In genomic region chr4:134122281-134122680, GRCm38 (mm10) we compare ENCODE assay signal across 13 mouse cellular contexts. TPM values are rescaled to one million over a fixed set of nuclear protein-coding genes. Genes with fewer than 3 reads are reported as not detected.
DNase-seq lines count a peak whose midpoint lies in the region; ATAC-seq and TF ChIP-seq lines count a peak whose summit lies in the region.
"Had no signal": no experiment of that assay in that cellular context is flagged by ENCODE, and none has a peak within 500 bp of the region (broad histone marks: within the 10 kb centered on the region; RNA-seq: fewer than 3 reads in every experiment).

No protein-coding gene starts in this region.

- 23% methylated on average over 3 of the region's 3 CpGs for WGBS in intestine, embryonic 15.5 days
- WGBS in intestine, postnatal 0 days, result 23% methylated on average over 3 of the region's 3 CpGs

- H3ac ChIP-seq in myocyte (ENCODE audit: control insufficient read depth, insufficient read length), result no peak overlapping the region

- H3K9me3 ChIP-seq in intestine, embryonic 15.5 days, result no peaks in the 10 kb centered on the region
- no peaks in the 10 kb centered on the region for H3K9me3 ChIP-seq in intestine, postnatal 0 days (ENCODE audit: control insufficient read depth)
- no peaks in the 10 kb centered on the region for H3K9me3 ChIP-seq in CH12.LX (replicated peaks; ENCODE audit: low read length)
- H3K9me3 ChIP-seq: forebrain, embryonic 10.5 days; G1E; hindbrain, embryonic 13.5 days had no signal

- no peak overlapping the region for H3K4me3 ChIP-seq in intestine, embryonic 15.5 days (replicated peaks)
- no peak overlapping the region for H3K4me3 ChIP-seq in intestine, postnatal 0 days (ENCODE audit: low read depth, low read length)
- H3K4me3 ChIP-seq in CH12.LX (replicated peaks in 1 of 3; ENCODE audit: low read depth in 2 of 3, low read length in 2 of 3, poor library complexity in 1 of 3) (no peak overlapping the region), myocyte (no peak overlapping the region)
- H3K4me3 ChIP-seq: forebrain, embryonic 10.5 days; hindbrain, embryonic 13.5 days had no signal

- peaks cover 49% of the 10 kb centered on the region for H3K4me1 ChIP-seq in intestine, embryonic 15.5 days (replicated peaks)
- peaks cover 10% of the 10 kb centered on the region; the same call in 1 of the 2 replicates for H3K4me1 ChIP-seq in intestine, postnatal 0 days (replicated peaks; ENCODE audit: control insufficient read depth, insufficient read depth, low read length)
- peaks cover 56 to 89% of the 10 kb centered on the region in 2 experiments for H3K4me1 ChIP-seq in CH12.LX (ENCODE audit: control insufficient read depth in 1 of 2, insufficient read depth in 2 of 2)

- no peak for TF ChIP-seq RAD21 in CH12.LX (IDR thresholded peaks at IDR 0.05; ENCODE audit: low read depth, low read length)

- ATAC-seq in intestine, embryonic 15.5 days, result 0 out of 2 replicates have a peak, but pooled peaks have one; percentile 6
- ATAC-seq in intestine, postnatal 0 days, result no peak

- TF ChIP-seq EP300 in CH12.LX (IDR thresholded peaks at IDR 0.05; ENCODE audit: low read length), result no peak

- DNase-seq in 3T3-L1 (ENCODE audit: low read depth, low spot score) (peak; percentile 59), CH12.LX (ENCODE audit: extremely low read depth) (no peak)
- no peak for DNase-seq in urinary bladder, adult 18-20 months (ENCODE audit: low spot score in 2 of 2)
- no peak for DNase-seq in kidney, postnatal 14 days
- DNase-seq: cerebellum, adult 2 months; kidney, adult 8-10 months; lung, adult 2 months had no signal

- H3K27me3 ChIP-seq in intestine, embryonic 15.5 days (replicated peaks), result no peaks in the 10 kb centered on the region
- no peaks in the 10 kb centered on the region for H3K27me3 ChIP-seq in intestine, postnatal 0 days (replicated peaks; ENCODE audit: control insufficient read depth, insufficient read depth, low read length)
- H3K27me3 ChIP-seq in CH12.LX (replicated peaks) (no peaks in the 10 kb centered on the region), myocyte (ENCODE audit: control insufficient read depth, insufficient read depth, insufficient read length) (no peaks in the 10 kb centered on the region)
- H3K27me3 ChIP-seq: hindbrain, embryonic 13.5 days had no signal

- no peak overlapping the region for H3K27ac ChIP-seq in intestine, embryonic 15.5 days
- H3K27ac ChIP-seq in intestine, postnatal 0 days (ENCODE audit: low read depth, low read length), result no peak overlapping the region; the same call in 1 of the 2 replicates
- no peak overlapping the region for H3K27ac ChIP-seq in CH12.LX (ENCODE audit: insufficient read depth, low read depth)
- H3K27ac ChIP-seq: hindbrain, embryonic 13.5 days had no signal

- no peak for TF ChIP-seq CTCF in intestine, postnatal 0 days (IDR thresholded peaks at IDR 0.05; ENCODE audit: low read depth)
- no peak for TF ChIP-seq CTCF in CH12.LX (conservative IDR thresholded peaks at IDR 0.05 in 1 of 2, IDR thresholded peaks at IDR 0.05 in 1 of 2; ENCODE audit: low read depth in 2 of 2, low read length in 2 of 2)

- TF ChIP-seq POLR2A in CH12.LX (IDR thresholded peaks at IDR 0.05; ENCODE audit: low read depth, low read length) (no peak), myocyte (IDR thresholded peaks at IDR 0.05; ENCODE audit: insufficient read length, low read depth) (no peak)

- H3K9ac ChIP-seq in intestine, embryonic 15.5 days, result no peak overlapping the region
- H3K9ac ChIP-seq in intestine, postnatal 0 days (ENCODE audit: low read depth, low read length), result no peak overlapping the region
- no peak overlapping the region for H3K9ac ChIP-seq in CH12.LX (ENCODE audit: insufficient read depth, low read depth)

- H3K79me2 ChIP-seq in CH12.LX (replicated peaks; ENCODE audit: control insufficient read depth, extremely low read depth, insufficient read depth, poor library complexity, severe bottlenecking) (no peaks in the 10 kb centered on the region), myocyte (ENCODE audit: control insufficient read depth, insufficient read depth) (peaks cover under 1% of the 10 kb centered on the region)

- in situ Hi-C loops in CH12.LX (cut with MboI; ENCODE audit: low pct_ligation_motif_present, low pct_unique_long_range_greater_than_20kb, low sequenced_read_pairs), result loop anchor here (5.0 kb wide), 1 partner anchor 85 kb away; no protein-coding TSS in a partner anchor

- H3K4me2 ChIP-seq in intestine, embryonic 15.5 days (replicated peaks), result no peak overlapping the region
- no peak overlapping the region for H3K4me2 ChIP-seq in intestine, postnatal 0 days (replicated peaks; ENCODE audit: low read depth)
- H3K4me2 ChIP-seq in CH12.LX (ENCODE audit: insufficient read depth, low read depth, poor library complexity, severe bottlenecking) (no peak overlapping the region), myocyte (ENCODE audit: low read depth) (no peak overlapping the region)
- H3K4me2 ChIP-seq: hindbrain, embryonic 13.5 days had no signal

- no peaks in the 10 kb centered on the region for H3K36me3 ChIP-seq in intestine, embryonic 15.5 days
- peaks cover 4% of the 10 kb centered on the region; the same call in 1 of the 2 replicates for H3K36me3 ChIP-seq in intestine, postnatal 0 days (ENCODE audit: control insufficient read depth, insufficient read depth)
- peaks cover 15 to 28% of the 10 kb centered on the region in 2 experiments for H3K36me3 ChIP-seq in CH12.LX (replicated peaks in 1 of 2; ENCODE audit: control insufficient read depth in 1 of 2, insufficient read depth in 1 of 2, low read length in 1 of 2)
- no peaks in the 10 kb centered on the region for H3K36me3 ChIP-seq in myocyte (ENCODE audit: control insufficient read depth, insufficient read depth)
- H3K36me3 ChIP-seq: hindbrain, embryonic 13.5 days had no signal

- dilution Hi-C loops in CH12.LX (cut with MboI; ENCODE audit: extremely low pct_ligation_motif_present, extremely low pct_unique_long_range_greater_than_20kb, low sequenced_read_pairs), result no loop called here

TF ChIP-seq in CH12.LX, 34 proteins besides CTCF, POLR2A, EP300 and RAD21 (continues in another document):
- TF ChIP-seq E2F4 (IDR thresholded peaks at IDR 0.05; ENCODE audit: insufficient replicate concordance, low read depth, low read length), result no peak
- no peak for TF ChIP-seq KAT2A (IDR thresholded peaks at IDR 0.05; ENCODE audit: insufficient replicate concordance, low read length)
- TF ChIP-seq CHD2 (IDR thresholded peaks at IDR 0.05; ENCODE audit: low read length), result no peak
- no peak for TF ChIP-seq JUND (conservative IDR thresholded peaks at IDR 0.05; ENCODE audit: low read depth, low read length)
- no peak for TF ChIP-seq UBTF (IDR thresholded peaks at IDR 0.05; ENCODE audit: low read depth, low read length)
- peak; percentile 38; the same call in 1 of the 2 replicates for TF ChIP-seq MYC (IDR thresholded peaks at IDR 0.05; ENCODE audit: low read depth, low read length)
- no peak for TF ChIP-seq PAX5 (IDR thresholded peaks at IDR 0.05; ENCODE audit: low read length)
- no peak for TF ChIP-seq HCFC1 (IDR thresholded peaks at IDR 0.05; ENCODE audit: low read depth, low read length)
- TF ChIP-seq TCF12 (IDR thresholded peaks at IDR 0.05; ENCODE audit: low read depth, low read length), result peak; percentile 55; the same call in 1 of the 2 replicates
- no peak for TF ChIP-seq IRF4 (IDR thresholded peaks at IDR 0.05; ENCODE audit: low read depth, low read length)
- no peak for TF ChIP-seq SIN3A (IDR thresholded peaks at IDR 0.05; ENCODE audit: low read length)
- no peak for TF ChIP-seq NRF1 (IDR thresholded peaks at IDR 0.05; ENCODE audit: low read depth, low read length)

TF ChIP-seq in myocyte, 11 proteins besides CTCF, POLR2A, EP300 and RAD21:
- TF ChIP-seq TCF3 (IDR thresholded peaks at IDR 0.05; ENCODE audit: insufficient read length, low read depth) (peak; percentile 21), POLR2AphosphoS2 (IDR thresholded peaks at IDR 0.05; ENCODE audit: insufficient read length, low read depth) (no peak), TCF12 (IDR thresholded peaks at IDR 0.05; ENCODE audit: insufficient read depth, poor library complexity, severe bottlenecking) (peak; percentile 61), MYOG (IDR thresholded peaks at IDR 0.05; ENCODE audit: control insufficient read depth in 1 of 3, insufficient read depth in 1 of 3, insufficient read length in 2 of 3, low read depth in 2 of 3) (peak in 1 of 3 experiments; percentile 56), MYOD1 (IDR thresholded peaks at IDR 0.05; ENCODE audit: control insufficient read depth in 1 of 3, insufficient read length in 2 of 3, low read depth in 2 of 3) (peak in 1 of 3 experiments; percentile 64)
TF ChIP-seq in myocyte: peak in this region for 4.

RNA-seq across cellular contexts. Expression of gene Sh3bgrl3, which starts 6.3 kb away (rescaled TPM):
- polyA plus RNA-seq in intestine, embryonic 15.5 days (2015; fragmentation: Nextera tagmentation; extraction: Ambion mirVana), result 362 and 375 TPM in 2 replicates
- polyA plus RNA-seq in intestine, postnatal 0 days (2015; fragmentation: Nextera tagmentation; extraction: Ambion mirVana), result 503 and 522 TPM in 2 replicates
- 151 and 153 TPM in 2 replicates for total RNA-seq in CH12.LX (2012; rRNA removed)
- 104 and 128 TPM in 2 replicates for total RNA-seq in CH12.LX (2014; rRNA removed)
- polyA plus RNA-seq in CH12.LX (2012; ENCODE audit: insufficient read length, low read depth), result 289 and 362 TPM in 2 replicates
- polyA plus RNA-seq in myocyte (2012; fragmentation: generic; extraction: Trizol), result 262 TPM

RNA-seq across cellular contexts. Expression of gene Ubxn11, which starts 19.9 kb away (rescaled TPM):
- 4.4 and 6.0 TPM in 2 replicates for polyA plus RNA-seq in intestine, embryonic 15.5 days (2015; fragmentation: Nextera tagmentation; extraction: Ambion mirVana)
- polyA plus RNA-seq in intestine, postnatal 0 days (2015; fragmentation: Nextera tagmentation; extraction: Ambion mirVana), result 0.88 and 1.5 TPM in 2 replicates
- total RNA-seq in CH12.LX (2012; rRNA removed) (12.3 and 18.8 TPM in 2 replicates), CH12.LX (2014; rRNA removed) (6.0 and 6.6 TPM in 2 replicates)
- polyA plus RNA-seq in CH12.LX (2012; ENCODE audit: insufficient read length, low read depth) (35.9 and 38.8 TPM in 2 replicates), myocyte (2012; fragmentation: generic; extraction: Trizol) (1.5 TPM)

RNA-seq across cellular contexts. Expression of gene Cd52, which starts 27.4 kb away (rescaled TPM):
- polyA plus RNA-seq in intestine, embryonic 15.5 days (2015; fragmentation: Nextera tagmentation; extraction: Ambion mirVana), result 27.0 and 29.7 TPM in 2 replicates
- polyA plus RNA-seq in intestine, postnatal 0 days (2015; fragmentation: Nextera tagmentation; extraction: Ambion mirVana), result 28.7 and 31.2 TPM in 2 replicates
- total RNA-seq in CH12.LX (2012; rRNA removed) (2,306 and 3,109 TPM in 2 replicates), CH12.LX (2014; rRNA removed) (4,323 and 5,448 TPM in 2 replicates)
- polyA plus RNA-seq in CH12.LX (2012; ENCODE audit: insufficient read length, low read depth) (1,849 and 1,886 TPM in 2 replicates), myocyte (2012; fragmentation: generic; extraction: Trizol) (not detected)

Comparison
In these comparisons a context has a peak if more than half of its experiments do, and no peak if none do; other contexts are left out.
1. RNA of gene Cd52, which starts 27.4 kb away (polyA plus RNA-seq): 1,849 to 1,886 TPM in CH12.LX; 28.7 to 31.2 TPM in intestine, postnatal 0 days, 27.0 to 29.7 TPM in intestine, embryonic 15.5 days and not detected in myocyte (single experiment); every median in the first group is over 10 times any median in the second.